Mouse (Mus musculus): Measurements from ENCODE around the gene Map3k12. TPM values are rescaled to one million over a fixed set of nuclear protein-coding genes. Genes with fewer than 3 reads are reported as not detected.

Gene Map3k12
- polyA plus RNA-seq, 1 experiment from 2014 or later, result 55.7 TPM

DNA sequence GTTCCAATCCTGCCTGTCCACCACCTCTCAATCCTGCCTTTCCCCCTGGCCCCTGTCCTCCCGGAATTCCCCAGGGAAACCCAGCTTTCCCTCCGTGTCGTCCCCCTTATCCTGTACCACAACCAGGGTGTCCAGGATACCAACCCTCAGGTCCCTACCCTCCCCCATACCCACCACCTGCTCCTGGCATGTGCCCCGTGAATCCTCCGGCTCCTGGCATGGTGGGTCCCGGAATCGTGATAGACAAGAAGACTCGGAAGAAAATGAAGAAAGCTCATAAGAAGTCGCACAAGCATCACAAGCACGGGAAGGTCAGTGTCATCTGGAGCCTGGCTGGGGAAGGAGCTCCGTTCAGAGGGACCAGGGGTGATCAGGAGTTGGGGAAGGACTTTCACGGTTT, 56.5 kb downstream of the Map3k12 start:
- no peak for ATAC-seq
- Histone ChIP-seq H3K4me3 (ENCODE audit: low read length) (no peak overlapping the region), H3K4me1 (ENCODE audit: control insufficient read depth, insufficient read depth, low read depth, low read length) (peaks cover 14% of the 10 kb centered on the region), H3K9ac (ENCODE audit: low read depth, low read length) (no peak overlapping the region; the same call in 1 of the 2 replicates), H3K36me3 (ENCODE audit: control insufficient read depth, insufficient read depth, low read length) (no peaks in the 10 kb centered on the region), H3K27me3 (replicated peaks; ENCODE audit: control insufficient read depth, insufficient read depth, low read length) (no peaks in the 10 kb centered on the region), H3K9me3 (ENCODE audit: control insufficient read depth, low read length) (no peaks in the 10 kb centered on the region), H3K4me2 (ENCODE audit: low read length) (no peak overlapping the region), H3K27ac (ENCODE audit: low read depth, low read length) (no peak overlapping the region)
- 84% methylated on average over 12 of the region's 12 CpGs for WGBS

GRCm38 (mm10) chr15:102459847-102460246, 57.0 kb downstream of the Map3k12 start:
- H3K4me3 ChIP-seq (ENCODE audit: low read length), result no peak overlapping the region
- no peaks in the 10 kb centered on the region for H3K27me3 ChIP-seq (replicated peaks; ENCODE audit: control insufficient read depth, insufficient read depth, low read length)
- peaks cover 14% of the 10 kb centered on the region for H3K4me1 ChIP-seq (ENCODE audit: control insufficient read depth, insufficient read depth, low read depth, low read length)
- no peak for ATAC-seq
- H3K36me3 ChIP-seq (ENCODE audit: control insufficient read depth, insufficient read depth, low read length), result no peaks in the 10 kb centered on the region
- H3K9ac ChIP-seq (ENCODE audit: low read depth, low read length), result no peak overlapping the region
- 68% methylated on average over 5 of the region's 5 CpGs for WGBS
- peak overlapping the region; percentile 71 for H3K4me2 ChIP-seq (ENCODE audit: low read length)
- H3K27ac ChIP-seq (ENCODE audit: low read depth, low read length), result no peak overlapping the region
- no peaks in the 10 kb centered on the region for H3K9me3 ChIP-seq (ENCODE audit: control insufficient read depth, low read length)

DNA sequence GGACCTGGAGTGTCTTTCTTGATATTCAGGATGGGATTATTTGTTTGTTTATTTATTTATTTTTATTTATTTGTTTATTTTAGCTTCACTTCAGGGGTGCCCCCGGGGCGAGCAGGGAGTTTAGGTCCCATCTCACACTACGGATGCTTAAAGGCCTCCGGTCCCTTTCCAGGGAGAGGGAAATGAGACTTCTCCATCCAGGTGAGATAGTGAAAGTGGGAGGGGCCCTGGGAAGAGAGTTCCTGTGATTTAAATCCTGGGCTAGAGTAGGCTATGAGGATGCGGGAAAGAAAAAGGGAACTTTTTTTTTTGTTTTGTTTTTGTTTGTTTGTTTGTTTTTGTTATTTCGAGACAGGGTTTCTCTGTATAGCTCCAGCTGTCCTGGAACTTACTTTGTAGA, 57.5 kb downstream of the Map3k12 start:
- Histone ChIP-seq H3K4me1 (ENCODE audit: control insufficient read depth, insufficient read depth, low read depth, low read length) (peaks cover 14% of the 10 kb centered on the region), H3K27ac (ENCODE audit: low read depth, low read length) (peak overlapping the region; percentile 44; the same call in 1 of the 2 replicates), H3K4me2 (ENCODE audit: low read length) (peak overlapping the region; percentile 71), H3K36me3 (ENCODE audit: control insufficient read depth, insufficient read depth, low read length) (no peaks in the 10 kb centered on the region), H3K27me3 (replicated peaks; ENCODE audit: control insufficient read depth, insufficient read depth, low read length) (no peaks in the 10 kb centered on the region), H3K9ac (ENCODE audit: low read depth, low read length) (peak overlapping the region; percentile 64), H3K4me3 (ENCODE audit: low read length) (peak overlapping the region; percentile 54), H3K9me3 (ENCODE audit: control insufficient read depth, low read length) (no peaks in the 10 kb centered on the region)
- WGBS, result 33% methylated on average over 6 of the region's 6 CpGs
- ATAC-seq, result 0 out of 2 replicates have a peak, but pooled peaks have one; percentile 5

DNA sequence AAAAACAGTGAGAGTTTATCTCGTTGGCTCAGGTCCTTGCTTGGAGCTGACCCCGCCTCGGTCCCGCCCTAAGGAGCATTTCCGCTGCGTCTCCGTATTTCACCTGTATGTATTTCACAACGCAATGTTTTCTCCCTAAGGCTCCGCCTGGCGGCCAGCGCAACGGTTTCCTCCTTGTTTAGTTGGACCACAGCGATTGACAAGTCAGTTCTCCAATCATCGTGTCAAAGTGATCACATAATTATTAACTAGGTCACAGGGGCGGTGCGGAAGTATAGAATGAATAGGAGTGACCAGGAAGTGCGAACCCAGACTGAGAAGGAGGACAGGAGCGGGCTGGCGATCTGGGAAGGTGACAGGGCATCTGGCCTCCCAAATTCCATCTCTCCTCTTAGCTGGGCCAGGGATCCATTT, 58.0 kb downstream of the Map3k12 start, which contains the start of gene Prr13:
TSS of gene Prr13 (plus strand) at position 125 of the 414 bp plus-strand sequence.
- 0% methylated on average over 19 of the region's 19 CpGs for WGBS
- Histone ChIP-seq H3K27ac (ENCODE audit: low read depth, low read length) (peak within 1 kb of the TSS; percentile 44), H3K9ac (ENCODE audit: low read depth, low read length) (peak within 1 kb of the TSS; percentile 64), H3K4me1 (ENCODE audit: control insufficient read depth, insufficient read depth, low read depth, low read length) (peaks cover 14% of the 10 kb centered on the region), H3K27me3 (replicated peaks; ENCODE audit: control insufficient read depth, insufficient read depth, low read length) (no peaks in the 10 kb centered on the region), H3K9me3 (ENCODE audit: control insufficient read depth, low read length) (no peaks in the 10 kb centered on the region), H3K4me3 (ENCODE audit: low read length) (peak within 1 kb of the TSS; percentile 54), H3K4me2 (ENCODE audit: low read length) (peak within 1 kb of the TSS; percentile 71), H3K36me3 (ENCODE audit: control insufficient read depth, insufficient read depth, low read length) (no peaks in the 10 kb centered on the region)
- peak; percentile 91 for ATAC-seq

GRCm38 (mm10) chr15:102458050-102458736, 58.7 kb downstream of the Map3k12 start:
- Histone ChIP-seq H3K27ac (ENCODE audit: low read depth, low read length) (peak overlapping the region; percentile 44), H3K36me3 (ENCODE audit: control insufficient read depth, insufficient read depth, low read length) (no peaks in the 10 kb centered on the region), H3K27me3 (replicated peaks; ENCODE audit: control insufficient read depth, insufficient read depth, low read length) (no peaks in the 10 kb centered on the region), H3K9ac (ENCODE audit: low read depth, low read length) (peak overlapping the region; percentile 48), H3K4me3 (ENCODE audit: low read length) (peak overlapping the region; percentile 54), H3K9me3 (ENCODE audit: control insufficient read depth, low read length) (no peaks in the 10 kb centered on the region), H3K4me2 (ENCODE audit: low read length) (peak overlapping the region; percentile 71), H3K4me1 (ENCODE audit: control insufficient read depth, insufficient read depth, low read depth, low read length) (peaks cover 14% of the 10 kb centered on the region)
- WGBS, result 81% methylated on average over 5 of the region's 5 CpGs
- ATAC-seq, result no peak

- no peaks in the 10 kb centered on the region for H3K9me3 ChIP-seq (ENCODE audit: control insufficient read depth, low read length)
- H3K27me3 ChIP-seq (replicated peaks; ENCODE audit: control insufficient read depth, insufficient read depth, low read length), result no peaks in the 10 kb centered on the region
- ATAC-seq, result no peak
- H3K9ac ChIP-seq (ENCODE audit: low read depth, low read length), result no peak overlapping the region
- H3K36me3 ChIP-seq (ENCODE audit: control insufficient read depth, insufficient read depth, low read length), result no peaks in the 10 kb centered on the region
- H3K27ac ChIP-seq (ENCODE audit: low read depth, low read length), result no peak overlapping the region
- 35% methylated on average over 6 of the region's 6 CpGs for WGBS
- peaks cover 14% of the 10 kb centered on the region for H3K4me1 ChIP-seq (ENCODE audit: control insufficient read depth, insufficient read depth, low read depth, low read length)
- H3K4me2 ChIP-seq (ENCODE audit: low read length), result no peak overlapping the region
- H3K4me3 ChIP-seq (ENCODE audit: low read length), result no peak overlapping the region
These were observed 60.9 kb downstream of the Map3k12 start for GRCm38 (mm10) chr15:102455993-102456392.

DNA sequence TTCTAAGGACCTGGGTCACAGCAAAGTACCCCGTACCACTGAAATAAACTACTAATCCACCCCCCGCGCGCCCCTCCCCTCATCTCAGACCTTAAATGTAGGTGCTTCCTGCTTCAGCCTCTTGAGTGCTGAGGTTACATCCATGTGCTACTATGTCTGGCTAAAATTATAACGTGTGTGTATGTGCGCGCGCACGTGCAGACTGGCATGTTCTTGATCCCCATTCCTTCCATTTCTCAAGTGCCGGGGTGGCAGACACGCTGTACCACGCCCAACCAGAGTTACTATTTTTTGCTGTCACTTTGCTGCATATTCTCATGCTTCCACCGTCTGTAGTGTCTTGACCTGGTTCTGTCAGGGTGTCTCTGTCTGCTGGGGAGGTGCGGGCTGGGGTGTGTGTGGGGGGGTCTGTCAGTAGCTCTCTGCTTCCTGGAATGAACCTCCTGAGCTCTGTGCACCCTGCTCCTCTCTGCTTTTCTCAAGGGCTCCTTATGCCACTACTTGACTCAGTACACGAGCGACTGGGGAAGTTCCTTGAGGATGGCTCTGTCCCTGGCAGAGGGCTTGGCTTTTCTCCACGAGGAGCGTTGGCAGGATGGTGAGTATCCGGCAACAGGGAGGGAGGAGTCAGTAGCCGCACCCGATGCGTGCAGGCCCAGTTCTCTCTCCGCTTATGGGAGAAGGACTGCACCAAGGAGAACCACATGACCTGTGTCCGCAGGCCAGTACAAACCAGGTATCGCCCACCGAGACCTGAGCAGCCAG, 65.0 kb downstream of the Map3k12 start:
- no peak overlapping the region for H3K4me3 ChIP-seq (ENCODE audit: low read length)
- no peak overlapping the region for H3K9ac ChIP-seq (ENCODE audit: low read depth, low read length)
- H3K4me2 ChIP-seq (ENCODE audit: low read length), result no peak overlapping the region
- no peaks in the 10 kb centered on the region for H3K4me1 ChIP-seq (ENCODE audit: control insufficient read depth, insufficient read depth, low read depth, low read length)
- no peaks in the 10 kb centered on the region for H3K27me3 ChIP-seq (replicated peaks; ENCODE audit: control insufficient read depth, insufficient read depth, low read length)
- 81% methylated on average over 26 of the region's 26 CpGs for WGBS
- H3K36me3 ChIP-seq (ENCODE audit: control insufficient read depth, insufficient read depth, low read length), result no peaks in the 10 kb centered on the region
- no peaks in the 10 kb centered on the region for H3K9me3 ChIP-seq (ENCODE audit: control insufficient read depth, low read length)
- ATAC-seq, result no peak
- no peak overlapping the region for H3K27ac ChIP-seq (ENCODE audit: low read depth, low read length)

GRCm38 (mm10) chr15:102450928-102451327, 65.9 kb downstream of the Map3k12 start:
- Histone ChIP-seq H3K36me3 (ENCODE audit: control insufficient read depth, insufficient read depth, low read length) (no peaks in the 10 kb centered on the region), H3K27ac (ENCODE audit: low read depth, low read length) (no peak overlapping the region), H3K27me3 (replicated peaks; ENCODE audit: control insufficient read depth, insufficient read depth, low read length) (no peaks in the 10 kb centered on the region), H3K4me1 (ENCODE audit: control insufficient read depth, insufficient read depth, low read depth, low read length) (no peaks in the 10 kb centered on the region), H3K9ac (ENCODE audit: low read depth, low read length) (no peak overlapping the region), H3K4me3 (ENCODE audit: low read length) (no peak overlapping the region), H3K9me3 (ENCODE audit: control insufficient read depth, low read length) (no peaks in the 10 kb centered on the region), H3K4me2 (ENCODE audit: low read length) (no peak overlapping the region)
- 33% methylated on average over 7 of the region's 7 CpGs for WGBS
- no peak for ATAC-seq

- WGBS, result 70% methylated on average over 8 of the region's 8 CpGs
- Histone ChIP-seq H3K9ac (ENCODE audit: low read depth, low read length) (no peak overlapping the region), H3K27ac (ENCODE audit: low read depth, low read length) (no peak overlapping the region), H3K9me3 (ENCODE audit: control insufficient read depth, low read length) (no peaks in the 10 kb centered on the region), H3K4me1 (ENCODE audit: control insufficient read depth, insufficient read depth, low read depth, low read length) (no peaks in the 10 kb centered on the region), H3K4me3 (ENCODE audit: low read length) (no peak overlapping the region), H3K36me3 (ENCODE audit: control insufficient read depth, insufficient read depth, low read length) (no peaks in the 10 kb centered on the region), H3K27me3 (replicated peaks; ENCODE audit: control insufficient read depth, insufficient read depth, low read length) (no peaks in the 10 kb centered on the region), H3K4me2 (ENCODE audit: low read length) (no peak overlapping the region)
- ATAC-seq, result no peak
These were observed 67.5 kb downstream of the Map3k12 start for GRCm38 (mm10) chr15:102449366-102449765.

Data from hindbrain, embryonic 16.5 days (tissue).